Comparison of ENCODE assay signal across 7 mouse cellular contexts in the genomic region with DNA sequence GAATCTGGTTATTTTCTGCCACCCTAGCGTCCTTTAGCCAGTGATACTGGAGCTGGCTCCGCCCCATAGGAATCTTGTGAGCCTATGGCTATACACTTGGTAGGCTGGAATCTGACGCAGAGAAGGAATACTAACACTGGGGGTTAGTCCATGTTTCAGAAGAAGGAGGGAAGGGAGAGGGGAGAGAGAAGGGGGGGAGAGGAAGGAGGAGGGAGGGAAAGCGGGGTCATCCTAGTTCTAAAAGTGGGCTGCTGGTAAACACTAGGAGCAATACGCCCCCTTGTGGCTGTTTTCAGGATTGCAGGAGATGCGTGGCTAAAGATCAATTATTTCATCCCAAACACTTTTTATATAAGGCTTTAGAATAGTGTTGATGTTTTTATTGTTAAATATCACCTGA. TPM values are rescaled to one million over a fixed set of nuclear protein-coding genes. Genes with fewer than 3 reads are reported as not detected.
A peak's percentile ranks its signal among the peaks of the same experiment; 100 is the strongest.
DNase-seq lines count a peak whose midpoint lies in the region; ATAC-seq and TF ChIP-seq lines count a peak whose summit lies in the region.

No protein-coding gene starts in this region.

- H3K4me2 ChIP-seq in CH12.LX (ENCODE audit: insufficient read depth, low read depth, poor library complexity, severe bottlenecking), result no peak overlapping the region
- peak overlapping the region; percentile 39 for H3K4me2 ChIP-seq in heart, embryonic 11.5 days
- H3K4me2 ChIP-seq in lung, postnatal 0 days (replicated peaks; ENCODE audit: low read depth, low read length), result peak overlapping the region; percentile 34; the same call in 1 of the 2 replicates

- peak; percentile 56 for DNase-seq in CH12.LX (ENCODE audit: extremely low read depth)
- DNase-seq in NIH3T3 (ENCODE audit: low read depth), result peak; percentile 74
- peak; percentile 85 for DNase-seq in embryo, embryonic 10 days (ENCODE audit: low spot score)
- peak; percentile 57 to 79 for DNase-seq in layer of hippocampus, adult 2 months (ENCODE audit: low spot score in 2 of 2)
- peak; percentile 69 for DNase-seq in lung, postnatal 0 days (ENCODE audit: low spot score)
- peak; percentile 74 to 84 for DNase-seq in right cerebral cortex, adult 2 months (ENCODE audit: low spot score in 2 of 2)

- no peak overlapping the region for H3K27ac ChIP-seq in CH12.LX (ENCODE audit: insufficient read depth, low read depth)
- no peak overlapping the region for H3K27ac ChIP-seq in heart, embryonic 11.5 days (ENCODE audit: low read depth, low read length)
- H3K27ac ChIP-seq in layer of hippocampus, adult 2 months, result no peak overlapping the region; the same call in 1 of the 2 replicates
- no peak overlapping the region for H3K27ac ChIP-seq in lung, postnatal 0 days (ENCODE audit: low read length)

- no peaks in the 10 kb centered on the region for H3K79me2 ChIP-seq in CH12.LX (replicated peaks; ENCODE audit: control insufficient read depth, extremely low read depth, insufficient read depth, poor library complexity, severe bottlenecking)

- no peaks in the 10 kb centered on the region for H3K9me3 ChIP-seq in CH12.LX (replicated peaks; ENCODE audit: low read length)
- no peaks in the 10 kb centered on the region for H3K9me3 ChIP-seq in heart, embryonic 11.5 days (replicated peaks; ENCODE audit: control insufficient read depth, low read length)
- H3K9me3 ChIP-seq in lung, postnatal 0 days (ENCODE audit: low read length), result no peaks in the 10 kb centered on the region

- H3K4me3 ChIP-seq in CH12.LX (replicated peaks in 1 of 3; ENCODE audit: low read depth in 2 of 3, low read length in 2 of 3, poor library complexity in 1 of 3), result no peak overlapping the region
- no peak overlapping the region for H3K4me3 ChIP-seq in heart, embryonic 11.5 days (ENCODE audit: low read depth, low read length)
- H3K4me3 ChIP-seq in layer of hippocampus, adult 2 months, result no peak overlapping the region
- no peak overlapping the region for H3K4me3 ChIP-seq in lung, postnatal 0 days (ENCODE audit: low read depth, low read length)

- H3K27me3 ChIP-seq in CH12.LX (replicated peaks), result no peaks in the 10 kb centered on the region
- H3K27me3 ChIP-seq in heart, embryonic 11.5 days (ENCODE audit: control insufficient read depth, insufficient read depth, low read length), result no peaks in the 10 kb centered on the region
- no peaks in the 10 kb centered on the region for H3K27me3 ChIP-seq in lung, postnatal 0 days (replicated peaks; ENCODE audit: insufficient read depth, low read length)

- WGBS in heart, embryonic 11.5 days (ENCODE audit: insufficient replicate concordance), result 18% methylated on average over 6 of the region's 6 CpGs
- WGBS in lung, postnatal 0 days, result 19% methylated on average over 6 of the region's 6 CpGs

- in situ Hi-C loops in CH12.LX (cut with MboI; ENCODE audit: low pct_ligation_motif_present, low pct_unique_long_range_greater_than_20kb, low sequenced_read_pairs), result loop anchor here (25.0 kb wide), 2 partner anchors 156 to 431 kb away; no protein-coding TSS in a partner anchor

- TF ChIP-seq POLR2A in CH12.LX (IDR thresholded peaks at IDR 0.05; ENCODE audit: low read depth, low read length), result no peak

- dilution Hi-C loops in CH12.LX (cut with MboI; ENCODE audit: extremely low pct_ligation_motif_present, extremely low pct_unique_long_range_greater_than_20kb, low sequenced_read_pairs), result no loop called here

- no peak for ATAC-seq in heart, embryonic 11.5 days (replicated peaks; ENCODE audit: insufficient number of reproducible peaks, low FRiP score, low TSS enrichment)
- peak; percentile 63 for ATAC-seq in lung, postnatal 0 days

- TF ChIP-seq EP300 in CH12.LX (IDR thresholded peaks at IDR 0.05; ENCODE audit: low read length), result no peak
- no peak for TF ChIP-seq EP300 in lung, postnatal 0 days (IDR thresholded peaks at IDR 0.05)

- no peaks in the 10 kb centered on the region for H3K36me3 ChIP-seq in CH12.LX (replicated peaks in 1 of 2; ENCODE audit: control insufficient read depth in 1 of 2, insufficient read depth in 1 of 2, low read length in 1 of 2)
- H3K36me3 ChIP-seq in heart, embryonic 11.5 days (ENCODE audit: control insufficient read depth, insufficient read depth, low read length), result no peaks in the 10 kb centered on the region
- no peaks in the 10 kb centered on the region for H3K36me3 ChIP-seq in lung, postnatal 0 days (ENCODE audit: insufficient read depth, low read length)

- TF ChIP-seq CTCF in CH12.LX (conservative IDR thresholded peaks at IDR 0.05 in 1 of 2, IDR thresholded peaks at IDR 0.05 in 1 of 2; ENCODE audit: low read depth in 2 of 2, low read length in 2 of 2), result peak; percentile 74 to 83
- TF ChIP-seq CTCF in layer of hippocampus, adult 2 months (conservative IDR thresholded peaks at IDR 0.05), result peak; percentile 95
- peak; percentile 84 for TF ChIP-seq CTCF in lung, postnatal 0 days (IDR thresholded peaks at IDR 0.05)

- peak; percentile 73 for TF ChIP-seq RAD21 in CH12.LX (IDR thresholded peaks at IDR 0.05; ENCODE audit: low read depth, low read length)

- no peak overlapping the region for H3K9ac ChIP-seq in CH12.LX (ENCODE audit: insufficient read depth, low read depth)
- no peak overlapping the region for H3K9ac ChIP-seq in heart, embryonic 11.5 days (ENCODE audit: low read depth, low read length)
- H3K9ac ChIP-seq in lung, postnatal 0 days (replicated peaks; ENCODE audit: low read depth), result no peak overlapping the region

- H3K4me1 ChIP-seq in CH12.LX (ENCODE audit: control insufficient read depth in 1 of 2, insufficient read depth in 2 of 2), result peaks cover 3 to 18% of the 10 kb centered on the region in 2 experiments; a peak in 2 of 4 replicates
- H3K4me1 ChIP-seq in heart, embryonic 11.5 days (ENCODE audit: control insufficient read depth, insufficient read depth, low read length), result no peaks in the 10 kb centered on the region
- no peaks in the 10 kb centered on the region for H3K4me1 ChIP-seq in lung, postnatal 0 days (ENCODE audit: insufficient read depth, low read depth, low read length)

TF ChIP-seq in CH12.LX, 34 proteins besides CTCF, POLR2A, EP300 and RAD21:
- TF ChIP-seq SMC3 (IDR thresholded peaks at IDR 0.05; ENCODE audit: low read depth, low read length) (peak; percentile 64), ZMIZ1 (IDR thresholded peaks at IDR 0.05; ENCODE audit: low read depth, low read length) (no peak)

RNA-seq across cellular contexts. Expression of gene Cks2, which starts 27.2 kb away (rescaled TPM):
- total RNA-seq in CH12.LX (2012; rRNA removed), result 142 and 192 TPM in 2 replicates
- total RNA-seq in CH12.LX (2014; rRNA removed), result 465 and 486 TPM in 2 replicates
- polyA plus RNA-seq in CH12.LX (2012; ENCODE audit: insufficient read length, low read depth), result 143 and 154 TPM in 2 replicates
- 295 and 306 TPM in 2 replicates for polyA plus RNA-seq in heart, embryonic 11.5 days (2014; fragmentation: Nextera tagmentation; extraction: Ambion mirVana)
- 1 to 10 TPM; 1.9 to 2.8 TPM for total RNA-seq in layer of hippocampus, adult 2 months (2021)
- 34.2 and 41.6 TPM in 2 replicates for polyA plus RNA-seq in lung, postnatal 0 days (2015; fragmentation: Nextera tagmentation; extraction: Ambion mirVana)

RNA-seq across cellular contexts. Expression of gene Secisbp2, which starts 33.6 kb away (rescaled TPM):
- total RNA-seq in CH12.LX (2012; rRNA removed), result 23.2 and 26.6 TPM in 2 replicates
- total RNA-seq in CH12.LX (2014; rRNA removed), result 22.9 and 24.4 TPM in 2 replicates
- 25.6 and 28.8 TPM in 2 replicates for polyA plus RNA-seq in CH12.LX (2012; ENCODE audit: insufficient read length, low read depth)
- polyA plus RNA-seq in heart, embryonic 11.5 days (2014; fragmentation: Nextera tagmentation; extraction: Ambion mirVana), result 21.9 and 22.8 TPM in 2 replicates
- 10 to 100 TPM; 22.5 to 22.9 TPM for total RNA-seq in layer of hippocampus, adult 2 months (2021)
- polyA plus RNA-seq in lung, postnatal 0 days (2015; fragmentation: Nextera tagmentation; extraction: Ambion mirVana), result 27.2 and 28.9 TPM in 2 replicates

RNA-seq across cellular contexts. Expression of gene Shc3, which starts 48.6 kb away (rescaled TPM):
- total RNA-seq in CH12.LX (2012; rRNA removed) (not detected in 2 replicates), CH12.LX (2014; rRNA removed) (0.15 TPM in 1 of 2 replicates, not detected in the other)
- polyA plus RNA-seq in CH12.LX (2012; ENCODE audit: insufficient read length, low read depth), result 0.26 and 0.40 TPM in 2 replicates
- polyA plus RNA-seq in heart, embryonic 11.5 days (2014; fragmentation: Nextera tagmentation; extraction: Ambion mirVana), result 0.21 and 0.31 TPM in 2 replicates
- 100 to 1,000 TPM; 120 to 127 TPM for total RNA-seq in layer of hippocampus, adult 2 months (2021)
- 0.10 and 0.12 TPM in 2 replicates for polyA plus RNA-seq in lung, postnatal 0 days (2015; fragmentation: Nextera tagmentation; extraction: Ambion mirVana)
